Mouse (Mus musculus): ENCODE results near the gene Pde5a. TPM values are rescaled to one million over a fixed set of nuclear protein-coding genes. Genes with fewer than 3 reads are reported as not detected.
A peak's percentile ranks its signal among the peaks of the same experiment; 100 is the strongest.

Pde5a gene
- total RNA-seq, 2 experiments from 2014 or later, result 1.3 TPM; not detected in 1

- no peak for ATAC-seq (replicated peaks; ENCODE audit: low FRiP score, poor library complexity, severe bottlenecking)
These were observed 169.5 kb downstream of the Pde5a start for GRCm38 (mm10) chr3:122898254-122898653.

DNA sequence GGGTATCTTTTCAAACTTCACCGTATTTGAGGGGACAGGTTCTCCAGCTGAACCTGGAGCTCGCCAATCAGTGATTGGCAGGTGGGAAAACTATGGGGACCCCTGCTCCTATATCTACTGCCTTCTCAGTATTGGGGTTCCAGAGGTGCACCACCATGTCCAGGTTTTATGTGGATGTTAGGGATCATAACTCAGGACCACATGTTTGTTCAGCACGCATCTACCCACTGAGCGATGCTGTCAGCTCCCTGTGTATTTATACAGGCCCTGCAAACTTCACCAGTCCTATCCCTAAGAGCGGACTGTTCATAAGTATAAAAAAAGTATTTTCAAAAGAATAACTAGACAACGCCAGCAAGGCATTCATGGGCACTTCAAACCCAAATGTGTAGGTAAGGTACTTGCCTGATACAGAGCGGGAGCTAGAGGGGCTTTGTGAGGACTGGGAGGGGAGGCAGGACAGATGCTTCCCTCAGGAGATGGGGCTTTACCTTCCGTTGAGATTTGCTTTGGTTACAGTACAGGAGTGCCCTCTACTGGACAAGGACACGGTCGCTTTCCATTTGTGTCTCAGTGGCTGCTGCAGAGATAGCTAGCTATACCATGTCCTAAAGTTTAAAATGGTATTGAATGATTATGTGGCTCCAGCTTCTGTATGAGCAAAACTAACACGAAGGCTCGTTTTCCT, 175.1 kb downstream of the Pde5a start:
- 0 out of 2 replicates have a peak, but pooled peaks have one; percentile 59 for ATAC-seq (replicated peaks; ENCODE audit: low FRiP score, poor library complexity, severe bottlenecking)

- no peak for ATAC-seq (replicated peaks; ENCODE audit: low FRiP score, poor library complexity, severe bottlenecking)
These were observed 179.1 kb downstream of the Pde5a start for GRCm38 (mm10) chr3:122907841-122908240.

Other genes with a start within 250 kb of the Pde5a start
- 0.36 and 4.2 TPM in 2 replicates for gene Fnbp1l, start 109.2 kb upstream of the Pde5a start, total RNA-seq (2015; ENCODE audit: low replicate concordance)
- 0.77 and 2.7 TPM in 2 replicates for gene Fnbp1l, start 109.2 kb upstream of the Pde5a start, total RNA-seq (2017; ENCODE audit: low replicate concordance)
- not detected in 2 replicates for gene Fabp2, start 166.1 kb downstream of the Pde5a start, total RNA-seq (2015; ENCODE audit: low replicate concordance)
- gene Fabp2, start 166.1 kb downstream of the Pde5a start, total RNA-seq (2017; ENCODE audit: low replicate concordance), result not detected in 2 replicates
- gene Gm10959, start 190.4 kb downstream of the Pde5a start, total RNA-seq (2015; ENCODE audit: low replicate concordance), result not detected in 2 replicates
- not detected in 2 replicates for gene Gm10959, start 190.4 kb downstream of the Pde5a start, total RNA-seq (2017; ENCODE audit: low replicate concordance)
- 69.2 and 79.6 TPM in 2 replicates for gene 1810037I17Rik, start 195.3 kb downstream of the Pde5a start, total RNA-seq (2015; ENCODE audit: low replicate concordance)
- 27.6 and 34.5 TPM in 2 replicates for gene 1810037I17Rik, start 195.3 kb downstream of the Pde5a start, total RNA-seq (2017; ENCODE audit: low replicate concordance)